Mouse (Mus musculus): ENCODE results near the gene Mex3d. TPM values are rescaled to one million over a fixed set of nuclear protein-coding genes. Genes with fewer than 3 reads are reported as not detected.
A peak's percentile ranks its signal among the peaks of the same experiment; 100 is the strongest.

Mex3d gene
- polyA plus RNA-seq, 2 experiments = 8.2 to 44.0 TPM

- Histone ChIP-seq H3K9ac (ENCODE audit: low read depth, low read length, severe bottlenecking) (0 out of 2 replicates have a peak overlapping the region, but pooled peaks have one; percentile 0), H3K9me3 (ENCODE audit: control insufficient read depth, low read length) (no peaks in the 10 kb centered on the region), H3K27me3 (ENCODE audit: control insufficient read depth, insufficient read depth, low read length) (no peaks in the 10 kb centered on the region), H3K36me3 (ENCODE audit: control insufficient read depth, insufficient read depth, low read length) (no peaks in the 10 kb centered on the region), H3K4me1 (ENCODE audit: control insufficient read depth, insufficient read depth, low read length) (peaks cover 7% of the 10 kb centered on the region), H3K4me3 (replicated peaks; ENCODE audit: low read length) (peak overlapping the region; percentile 29), H3K27ac (replicated peaks; ENCODE audit: low read depth, low read length) (no peak overlapping the region), H3K4me2 (replicated peaks; ENCODE audit: low read depth, low read length, severe bottlenecking) (peak overlapping the region; percentile 32)
- DNase-seq (ENCODE audit: low spot score) = peak; percentile 87
- ATAC-seq (ENCODE audit: low FRiP score, low read depth) = peak; percentile 86
- WGBS = 2% methylated on average over 12 of the region's 12 CpGs
- TF ChIP-seq POLR2A (IDR thresholded peaks at IDR 0.05; ENCODE audit: borderline replicate concordance, extremely low read depth, insufficient read depth, insufficient read length) = no peak
These were observed 16.0 kb downstream of the Mex3d start for GRCm38 (mm10) chr10:80371411-80371966.

GRCm38 (mm10) chr10:80369995-80370747 lies 17.3 kb downstream of the Mex3d start:
- Histone ChIP-seq H3K27me3 (ENCODE audit: control insufficient read depth, insufficient read depth, low read length) (no peaks in the 10 kb centered on the region), H3K36me3 (ENCODE audit: control insufficient read depth, insufficient read depth, low read length) (no peaks in the 10 kb centered on the region), H3K9ac (ENCODE audit: low read depth, low read length, severe bottlenecking) (no peak overlapping the region), H3K9me3 (ENCODE audit: control insufficient read depth, low read length) (no peaks in the 10 kb centered on the region), H3K4me3 (replicated peaks; ENCODE audit: low read length) (no peak overlapping the region), H3K4me2 (replicated peaks; ENCODE audit: low read depth, low read length, severe bottlenecking) (no peak overlapping the region), H3K4me1 (ENCODE audit: control insufficient read depth, insufficient read depth, low read length) (peaks cover 7% of the 10 kb centered on the region), H3K27ac (replicated peaks; ENCODE audit: low read depth, low read length) (no peak overlapping the region)
- WGBS = 83% methylated on average over 21 of the region's 21 CpGs
- no peak for TF ChIP-seq POLR2A (IDR thresholded peaks at IDR 0.05; ENCODE audit: borderline replicate concordance, extremely low read depth, insufficient read depth, insufficient read length)
- DNase-seq (ENCODE audit: low spot score) (no peak), ATAC-seq (ENCODE audit: low FRiP score, low read depth) (no peak)

GRCm38 (mm10) chr10:80368392-80368791 lies 19.1 kb downstream of the Mex3d start:
- Histone ChIP-seq H3K27me3 (ENCODE audit: control insufficient read depth, insufficient read depth, low read length) (no peaks in the 10 kb centered on the region), H3K36me3 (ENCODE audit: control insufficient read depth, insufficient read depth, low read length) (no peaks in the 10 kb centered on the region), H3K9me3 (ENCODE audit: control insufficient read depth, low read length) (no peaks in the 10 kb centered on the region), H3K4me1 (ENCODE audit: control insufficient read depth, insufficient read depth, low read length) (peaks cover 7% of the 10 kb centered on the region), H3K4me3 (replicated peaks; ENCODE audit: low read length) (no peak overlapping the region), H3K9ac (ENCODE audit: low read depth, low read length, severe bottlenecking) (no peak overlapping the region), H3K27ac (replicated peaks; ENCODE audit: low read depth, low read length) (no peak overlapping the region), H3K4me2 (replicated peaks; ENCODE audit: low read depth, low read length, severe bottlenecking) (no peak overlapping the region)
- 89% methylated on average over 6 of the region's 6 CpGs for WGBS
- no peak for TF ChIP-seq POLR2A (IDR thresholded peaks at IDR 0.05; ENCODE audit: borderline replicate concordance, extremely low read depth, insufficient read depth, insufficient read length)
- no peak for ATAC-seq (ENCODE audit: low FRiP score, low read depth)
- DNase-seq (ENCODE audit: low spot score) = no peak

- H3K4me1 ChIP-seq (ENCODE audit: control insufficient read depth, insufficient read depth, low read length) = peaks cover 7% of the 10 kb centered on the region
- H3K27ac ChIP-seq (replicated peaks; ENCODE audit: low read depth, low read length) = no peak overlapping the region
- H3K4me2 ChIP-seq (replicated peaks; ENCODE audit: low read depth, low read length, severe bottlenecking) = no peak overlapping the region
- ATAC-seq (ENCODE audit: low FRiP score, low read depth) (no peak), DNase-seq (ENCODE audit: low spot score) (no peak)
- H3K9me3 ChIP-seq (ENCODE audit: control insufficient read depth, low read length) = no peaks in the 10 kb centered on the region
- WGBS = 47% methylated on average over 5 of the region's 5 CpGs
- no peak for TF ChIP-seq POLR2A (IDR thresholded peaks at IDR 0.05; ENCODE audit: borderline replicate concordance, extremely low read depth, insufficient read depth, insufficient read length)
- no peaks in the 10 kb centered on the region for H3K27me3 ChIP-seq (ENCODE audit: control insufficient read depth, insufficient read depth, low read length)
- no peaks in the 10 kb centered on the region for H3K36me3 ChIP-seq (ENCODE audit: control insufficient read depth, insufficient read depth, low read length)
- H3K4me3 ChIP-seq (replicated peaks; ENCODE audit: low read length) = no peak overlapping the region
- H3K9ac ChIP-seq (ENCODE audit: low read depth, low read length, severe bottlenecking) = no peak overlapping the region
These were observed 19.5 kb downstream of the Mex3d start for GRCm38 (mm10) chr10:80367954-80368353.

GRCm38 (mm10) chr10:80365736-80366135 lies 21.7 kb downstream of the Mex3d start:
- no peak overlapping the region for H3K9ac ChIP-seq (ENCODE audit: low read depth, low read length, severe bottlenecking)
- no peaks in the 10 kb centered on the region for H3K4me1 ChIP-seq (ENCODE audit: control insufficient read depth, insufficient read depth, low read length)
- H3K36me3 ChIP-seq (ENCODE audit: control insufficient read depth, insufficient read depth, low read length) = no peaks in the 10 kb centered on the region
- DNase-seq (ENCODE audit: low spot score) (no peak), ATAC-seq (ENCODE audit: low FRiP score, low read depth) (no peak)
- WGBS = 43% methylated on average over 6 of the region's 6 CpGs
- no peak overlapping the region for H3K4me2 ChIP-seq (replicated peaks; ENCODE audit: low read depth, low read length, severe bottlenecking)
- TF ChIP-seq POLR2A (IDR thresholded peaks at IDR 0.05; ENCODE audit: borderline replicate concordance, extremely low read depth, insufficient read depth, insufficient read length) = no peak
- H3K4me3 ChIP-seq (replicated peaks; ENCODE audit: low read length) = no peak overlapping the region
- H3K27me3 ChIP-seq (ENCODE audit: control insufficient read depth, insufficient read depth, low read length) = no peaks in the 10 kb centered on the region
- no peak overlapping the region for H3K27ac ChIP-seq (replicated peaks; ENCODE audit: low read depth, low read length)
- H3K9me3 ChIP-seq (ENCODE audit: control insufficient read depth, low read length) = no peaks in the 10 kb centered on the region
